Mouse (Mus musculus): ENCODE results near the gene Gas2l1. TPM values are rescaled to one million over a fixed set of nuclear protein-coding genes. Genes with fewer than 3 reads are reported as not detected.

The Gas2l1 gene
- polyA plus RNA-seq, 1 experiment from 2014 or later, result 21.4 TPM

- 75% methylated on average over 13 of the region's 13 CpGs for WGBS
- H3K4me3 ChIP-seq (ENCODE audit: low read depth, low read length), result no peak overlapping the region
- H3K9me3 ChIP-seq (ENCODE audit: control insufficient read depth, low read length), result no peaks in the 10 kb centered on the region
- H3K4me1 ChIP-seq (replicated peaks; ENCODE audit: control insufficient read depth, insufficient read depth), result peaks cover 26% of the 10 kb centered on the region
- peak overlapping the region; percentile 77; the same call in 1 of the 2 replicates for H3K4me2 ChIP-seq (replicated peaks; ENCODE audit: low read depth)
- H3K27ac ChIP-seq (replicated peaks), result no peak overlapping the region
- DNase-seq (ENCODE audit: low spot score) (no peak), ATAC-seq (ENCODE audit: low FRiP score, low TSS enrichment) (no peak)
- peaks cover 3% of the 10 kb centered on the region; the same call in 1 of the 2 replicates for H3K36me3 ChIP-seq (ENCODE audit: control insufficient read depth, insufficient read depth, low read length)
- TF ChIP-seq CTCF (IDR thresholded peaks at IDR 0.05; ENCODE audit: low read depth) (no peak), EP300 (optimal IDR thresholded peaks at IDR 0.05) (no peak)
- H3K9ac ChIP-seq (ENCODE audit: low read length), result peak overlapping the region; percentile 18; the same call in 1 of the 2 replicates
- 0 out of 2 replicates have a peak, but pooled peaks cover 8% of the 10 kb centered on the region for H3K27me3 ChIP-seq (ENCODE audit: control insufficient read depth, insufficient read depth, low read length)
Observed at GRCm38 (mm10) chr11:5062860-5063505, 2.1 kb downstream of the Gas2l1 start.

GRCm38 (mm10) chr11:5062326-5062725, 2.8 kb downstream of the Gas2l1 start:
- H3K4me3 ChIP-seq (ENCODE audit: low read depth, low read length), result peak overlapping the region; percentile 38
- peak overlapping the region; percentile 35; the same call in 1 of the 2 replicates for H3K9ac ChIP-seq (ENCODE audit: low read length)
- DNase-seq (ENCODE audit: low spot score) (no peak), ATAC-seq (ENCODE audit: low FRiP score, low TSS enrichment) (no peak; the same call in 1 of the 2 replicates)
- TF ChIP-seq CTCF (IDR thresholded peaks at IDR 0.05; ENCODE audit: low read depth), result no peak
- no peak for TF ChIP-seq EP300 (optimal IDR thresholded peaks at IDR 0.05)
- H3K4me1 ChIP-seq (replicated peaks; ENCODE audit: control insufficient read depth, insufficient read depth), result peaks cover 27% of the 10 kb centered on the region
- H3K36me3 ChIP-seq (ENCODE audit: control insufficient read depth, insufficient read depth, low read length), result peaks cover 3% of the 10 kb centered on the region; the same call in 1 of the 2 replicates
- H3K4me2 ChIP-seq (replicated peaks; ENCODE audit: low read depth), result peak overlapping the region; percentile 77
- no peak overlapping the region for H3K27ac ChIP-seq (replicated peaks)
- peaks cover 10% of the 10 kb centered on the region; the same call in 1 of the 2 replicates for H3K27me3 ChIP-seq (ENCODE audit: control insufficient read depth, insufficient read depth, low read length)
- 28% methylated on average over 13 of the region's 13 CpGs for WGBS
- H3K9me3 ChIP-seq (ENCODE audit: control insufficient read depth, low read length), result no peaks in the 10 kb centered on the region

GRCm38 (mm10) chr11:5061413-5062139, 3.6 kb downstream of the Gas2l1 start:
- DNase-seq (ENCODE audit: low spot score), result peak; percentile 97
- Histone ChIP-seq H3K36me3 (ENCODE audit: control insufficient read depth, insufficient read depth, low read length) (peaks cover 3% of the 10 kb centered on the region; the same call in 1 of the 2 replicates), H3K4me3 (ENCODE audit: low read depth, low read length) (peak overlapping the region; percentile 38), H3K4me2 (replicated peaks; ENCODE audit: low read depth) (peak overlapping the region; percentile 77), H3K9ac (ENCODE audit: low read length) (peak overlapping the region; percentile 47), H3K27me3 (ENCODE audit: control insufficient read depth, insufficient read depth, low read length) (peaks cover 10% of the 10 kb centered on the region; the same call in 1 of the 2 replicates), H3K27ac (replicated peaks) (peak overlapping the region; percentile 49; the same call in 1 of the 2 replicates), H3K9me3 (ENCODE audit: control insufficient read depth, low read length) (no peaks in the 10 kb centered on the region), H3K4me1 (replicated peaks; ENCODE audit: control insufficient read depth, insufficient read depth) (peaks cover 27% of the 10 kb centered on the region)
- ATAC-seq (ENCODE audit: low FRiP score, low TSS enrichment), result peak; percentile 76
- no peak for TF ChIP-seq CTCF (IDR thresholded peaks at IDR 0.05; ENCODE audit: low read depth)
- peak; percentile 66 for TF ChIP-seq EP300 (optimal IDR thresholded peaks at IDR 0.05)
- WGBS, result 5% methylated on average over 62 of the region's 62 CpGs

GRCm38 (mm10) chr11:5060756-5061412, 4.2 kb downstream of the Gas2l1 start:
- peaks cover 27% of the 10 kb centered on the region for H3K4me1 ChIP-seq (replicated peaks; ENCODE audit: control insufficient read depth, insufficient read depth)
- peak overlapping the region; percentile 47 for H3K9ac ChIP-seq (ENCODE audit: low read length)
- peak overlapping the region; percentile 38; the same call in 1 of the 2 replicates for H3K4me3 ChIP-seq (ENCODE audit: low read depth, low read length)
- no peaks in the 10 kb centered on the region for H3K9me3 ChIP-seq (ENCODE audit: control insufficient read depth, low read length)
- DNase-seq (ENCODE audit: low spot score) (no peak), ATAC-seq (ENCODE audit: low FRiP score, low TSS enrichment) (no peak)
- 83% methylated on average over 23 of the region's 28 CpGs for WGBS
- TF ChIP-seq CTCF (IDR thresholded peaks at IDR 0.05; ENCODE audit: low read depth) (no peak), EP300 (optimal IDR thresholded peaks at IDR 0.05) (no peak)
- peaks cover 3% of the 10 kb centered on the region; the same call in 1 of the 2 replicates for H3K36me3 ChIP-seq (ENCODE audit: control insufficient read depth, insufficient read depth, low read length)
- peak overlapping the region; percentile 49; the same call in 1 of the 2 replicates for H3K27ac ChIP-seq (replicated peaks)
- H3K27me3 ChIP-seq (ENCODE audit: control insufficient read depth, insufficient read depth, low read length), result peaks cover 10% of the 10 kb centered on the region; the same call in 1 of the 2 replicates
- H3K4me2 ChIP-seq (replicated peaks; ENCODE audit: low read depth), result peak overlapping the region; percentile 77

GRCm38 (mm10) chr11:5059704-5060156, 5.4 kb downstream of the Gas2l1 start:
- no peaks in the 10 kb centered on the region for H3K9me3 ChIP-seq (ENCODE audit: control insufficient read depth, low read length)
- H3K4me3 ChIP-seq (ENCODE audit: low read depth, low read length), result no peak overlapping the region
- DNase-seq (ENCODE audit: low spot score) (peak; percentile 47), ATAC-seq (ENCODE audit: low FRiP score, low TSS enrichment) (no peak)
- peaks cover 3% of the 10 kb centered on the region; the same call in 1 of the 2 replicates for H3K36me3 ChIP-seq (ENCODE audit: control insufficient read depth, insufficient read depth, low read length)
- TF ChIP-seq CTCF (IDR thresholded peaks at IDR 0.05; ENCODE audit: low read depth) (peak; percentile 89), EP300 (optimal IDR thresholded peaks at IDR 0.05) (no peak)
- peaks cover 26% of the 10 kb centered on the region for H3K4me1 ChIP-seq (replicated peaks; ENCODE audit: control insufficient read depth, insufficient read depth)
- 19% methylated on average over 27 of the region's 27 CpGs for WGBS
- H3K27ac ChIP-seq (replicated peaks), result no peak overlapping the region
- no peak overlapping the region; the same call in 1 of the 2 replicates for H3K4me2 ChIP-seq (replicated peaks; ENCODE audit: low read depth)
- peaks cover 10% of the 10 kb centered on the region; the same call in 1 of the 2 replicates for H3K27me3 ChIP-seq (ENCODE audit: control insufficient read depth, insufficient read depth, low read length)
- no peak overlapping the region for H3K9ac ChIP-seq (ENCODE audit: low read length)

All from stomach, postnatal 0 days (tissue).